Mouse (Mus musculus) small intestine, adult 2 months (tissue): ENCODE data around the gene Prnp. TPM values are rescaled to one million over a fixed set of nuclear protein-coding genes. Genes with fewer than 3 reads are reported as not detected.

Experiments
- H3K27ac ChIP-seq: fragments of 200-500 bp; 2 replicates; pipeline ENCODE4 v1.5.1; 2012; ENCODE audit warnings: low read depth, low read length, control low read depth, inconsistent platforms; ENCODE audit not compliant: insufficient read depth
- H3K27me3 ChIP-seq: fragments of 200-500 bp; 2 replicates; pipeline ENCODE4 v1.6.1; 2012; ENCODE audit warnings: mild to moderate bottlenecking, moderate library complexity, low read length, inconsistent platforms; ENCODE audit not compliant: control insufficient read depth, insufficient read depth
- H3K36me3 ChIP-seq: fragments of 200-500 bp; 2 replicates; pipeline ENCODE4 v1.6.1; 2012; ENCODE audit warnings: mild to moderate bottlenecking, low read length, control low read depth, inconsistent platforms; ENCODE audit not compliant: control insufficient read depth, insufficient read depth
- H3K4me1 ChIP-seq: fragments of 200-500 bp; 2 replicates; pipeline ENCODE4 v1.6.1; 2012; ENCODE audit warnings: low read length, inconsistent platforms, mixed read lengths; ENCODE audit not compliant: control insufficient read depth, insufficient read depth, insufficient read length
- H3K4me3 ChIP-seq: fragments of 200-500 bp; 2 replicates; pipeline ENCODE4 v1.5.1; 2012; ENCODE audit warnings: low read depth, mild to moderate bottlenecking, control low read depth, inconsistent platforms, low read length, moderate library complexity
- CTCF ChIP-seq: fragments of 200-500 bp; IDR thresholded peaks from 2 replicates; pipeline ENCODE4 v1.5.1; 2012; ENCODE audit warnings: low read depth, mild to moderate bottlenecking, control low read depth, inconsistent platforms, low read length, moderate library complexity, mixed read lengths; ENCODE audit not compliant: insufficient replicate concordance, insufficient read length; ENCODE audit errors: extremely low read depth
- POLR2A ChIP-seq: fragments of 200-500 bp; IDR thresholded peaks from 2 replicates; pipeline ENCODE4 v1.6.1; 2012; ENCODE audit warnings: low read depth, mild to moderate bottlenecking, control low read depth, inconsistent platforms, low read length, moderate library complexity
- WGBS: fragments of 180-500 bp; shearing (Covaris S2); methylation state at CpG from one replicate; pipeline ENCODE4 v1.1.7; 2018; 5-methylcytosine and 5-hydroxymethylcytosine counted together
- polyA plus RNA-seq: library from polyadenylated mRNA; depleted of rRNA; stranded (reverse); fragments of >200 nt; gene quantifications from 2 replicates; pipeline ENCODE4 v1.2.3, GENCODE M21; 2012

The Prnp gene
- polyA plus RNA-seq, 1 experiment = 13.5 TPM

DNA sequence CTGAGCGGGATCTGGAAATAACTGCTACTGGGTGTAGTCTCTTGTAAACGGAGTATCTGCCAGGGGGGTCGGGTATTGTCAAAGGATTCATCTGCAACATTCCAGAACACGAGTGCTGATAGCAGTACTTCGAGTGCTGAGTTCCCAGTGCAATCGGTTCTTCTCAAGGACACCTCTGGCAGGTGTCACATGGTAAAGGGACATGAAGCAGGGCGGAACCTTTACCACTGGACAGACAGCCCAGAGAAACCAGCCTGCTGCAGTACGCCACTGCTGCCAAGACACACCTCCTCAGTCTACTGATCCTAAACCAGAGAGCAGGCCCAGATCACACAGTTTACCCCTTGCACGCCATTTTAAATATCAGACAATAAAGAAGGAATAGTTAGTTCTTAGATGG is 45.1 kb downstream of the Prnp start:
- H3K36me3 ChIP-seq = no peaks in the 10 kb centered on the region
- peaks cover 9% of the 10 kb centered on the region; the same call in 1 of the 2 replicates for H3K4me1 ChIP-seq
- no peak overlapping the region for H3K27ac ChIP-seq
- TF ChIP-seq POLR2A (no peak), CTCF (no peak)
- 31% methylated on average over 9 of the region's 9 CpGs for WGBS
- peaks cover 7% of the 10 kb centered on the region; the same call in 1 of the 2 replicates for H3K27me3 ChIP-seq
- no peak overlapping the region for H3K4me3 ChIP-seq

DNA sequence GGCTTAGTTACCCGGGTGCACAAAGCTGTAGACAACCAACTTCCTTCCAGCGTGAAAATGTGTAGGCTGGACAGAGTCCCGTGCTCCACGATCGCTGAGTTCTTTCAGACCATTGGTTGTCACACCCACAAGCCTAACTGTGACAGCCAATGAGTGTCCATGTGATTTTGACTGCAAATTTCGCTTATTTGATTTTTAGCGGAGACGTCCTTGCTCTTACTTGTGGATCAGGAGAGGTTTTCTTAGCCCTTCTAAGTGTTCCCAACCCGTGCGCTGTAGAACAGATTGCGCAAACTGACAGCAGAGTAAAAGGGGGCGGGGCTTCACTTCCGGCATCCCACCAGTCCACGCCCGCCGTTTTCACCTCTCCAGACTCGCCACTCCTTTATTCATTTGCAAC is 45.5 kb downstream of the Prnp start:
- H3K36me3 ChIP-seq = no peaks in the 10 kb centered on the region
- H3K4me1 ChIP-seq = peaks cover 9% of the 10 kb centered on the region; the same call in 1 of the 2 replicates
- WGBS = 3% methylated on average over 17 of the region's 17 CpGs
- peaks cover 7% of the 10 kb centered on the region; the same call in 1 of the 2 replicates for H3K27me3 ChIP-seq
- H3K4me3 ChIP-seq = peak overlapping the region; percentile 15
- TF ChIP-seq POLR2A (no peak), CTCF (no peak)
- no peak overlapping the region for H3K27ac ChIP-seq

DNA sequence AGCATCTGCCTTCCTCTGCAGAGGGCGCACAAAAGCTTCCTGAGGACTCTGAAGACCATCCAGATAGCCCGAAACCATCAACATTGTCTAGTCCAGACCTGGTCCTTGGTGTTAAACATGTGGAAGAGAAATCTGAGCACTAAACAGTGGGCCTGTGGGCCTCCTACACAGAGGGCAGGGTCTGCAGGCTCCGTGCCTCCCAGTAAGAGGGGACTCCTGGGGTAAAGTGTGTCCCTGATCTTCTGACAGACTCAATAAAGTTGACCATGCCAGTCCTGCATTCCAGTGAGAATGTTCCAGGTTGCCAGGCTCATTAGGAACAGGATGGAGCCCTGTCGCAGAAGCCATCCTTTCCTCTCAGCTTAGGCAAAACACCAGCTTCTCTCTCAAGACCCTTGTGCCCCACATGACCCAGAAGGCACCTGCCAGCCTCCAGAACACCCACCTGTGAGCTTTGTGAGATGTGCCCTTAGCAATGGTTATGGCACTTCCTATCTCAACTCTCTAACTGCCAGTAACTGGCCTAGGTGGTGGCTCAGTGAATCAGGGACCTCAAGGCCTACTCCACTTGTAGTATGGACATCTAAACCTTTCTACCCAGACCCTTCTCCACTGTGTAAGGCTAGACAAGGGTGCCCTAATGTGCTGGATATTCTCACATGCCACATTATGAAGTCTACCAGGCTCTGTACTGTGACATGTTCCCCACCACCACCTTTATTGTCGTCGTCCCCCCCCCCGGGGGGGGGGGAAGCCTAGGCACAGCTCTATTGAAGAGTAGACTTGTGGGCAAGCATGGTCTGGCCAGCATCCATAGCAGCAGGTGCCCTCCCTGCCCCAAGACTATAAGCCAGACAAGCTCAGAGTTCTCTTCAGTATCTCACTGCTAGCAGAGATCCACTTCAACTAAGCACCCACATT is 46.9 kb downstream of the Prnp start:
- Histone ChIP-seq H3K4me1 (peaks cover 9% of the 10 kb centered on the region; the same call in 1 of the 2 replicates), H3K27ac (no peak overlapping the region), H3K4me3 (no peak overlapping the region), H3K27me3 (peaks cover 7% of the 10 kb centered on the region; the same call in 1 of the 2 replicates), H3K36me3 (no peaks in the 10 kb centered on the region)
- TF ChIP-seq CTCF (no peak), POLR2A (no peak)
- WGBS = 84% methylated on average over 7 of the region's 7 CpGs

DNA sequence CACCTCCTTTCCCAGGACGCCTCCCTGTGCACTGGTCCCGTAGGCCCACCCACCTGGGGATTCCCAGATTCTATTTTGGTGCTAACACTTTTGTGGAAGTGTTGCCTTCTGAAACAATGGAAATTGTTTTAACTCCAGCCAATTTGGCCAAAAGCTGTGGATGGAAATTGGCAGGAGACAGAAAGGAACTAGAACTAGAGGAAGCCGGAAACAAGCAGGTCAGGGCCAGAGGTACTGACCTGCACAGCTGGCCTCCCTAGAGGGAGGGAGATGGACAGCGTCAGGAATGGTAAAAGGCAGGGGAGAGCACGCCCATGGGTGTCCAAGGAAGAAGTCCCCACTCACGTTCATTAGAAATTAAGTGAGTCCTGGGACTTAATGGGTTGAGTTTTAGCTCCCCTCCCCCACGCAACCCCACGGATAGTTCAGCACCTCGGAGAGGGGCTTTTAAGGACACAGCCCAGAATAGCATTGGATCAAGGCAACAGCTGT is 48.0 kb downstream of the Prnp start:
- H3K36me3 ChIP-seq = no peaks in the 10 kb centered on the region
- WGBS = 53% methylated on average over 9 of the region's 9 CpGs
- H3K4me3 ChIP-seq = no peak overlapping the region
- H3K27ac ChIP-seq = no peak overlapping the region
- H3K27me3 ChIP-seq = peaks cover 7% of the 10 kb centered on the region; the same call in 1 of the 2 replicates
- H3K4me1 ChIP-seq = peaks cover 9% of the 10 kb centered on the region; the same call in 1 of the 2 replicates
- TF ChIP-seq POLR2A = no peak

DNA sequence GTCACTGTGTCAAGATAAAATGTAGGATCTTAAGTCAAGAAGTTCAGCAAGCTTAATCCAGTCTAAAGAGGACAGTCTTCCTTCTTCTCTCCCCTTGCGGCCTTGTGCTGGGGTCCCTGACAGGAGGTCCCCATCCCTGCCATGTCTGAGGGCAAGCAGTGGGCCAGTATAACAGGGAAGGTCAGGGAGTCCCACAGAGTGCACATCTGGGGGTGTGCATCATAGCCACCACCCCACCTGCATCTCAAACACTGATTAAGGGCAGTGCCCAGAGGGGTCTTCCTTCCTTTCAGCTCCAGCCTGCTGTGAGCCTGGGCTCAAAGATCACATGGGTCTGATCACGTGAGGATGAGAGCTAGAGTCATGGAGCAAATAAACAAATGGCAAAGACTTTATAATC is 51.9 kb downstream of the Prnp start:
- Histone ChIP-seq H3K36me3 (no peaks in the 10 kb centered on the region), H3K4me1 (no peaks in the 10 kb centered on the region), H3K4me3 (no peak overlapping the region), H3K27ac (no peak overlapping the region), H3K27me3 (no peaks in the 10 kb centered on the region)
- WGBS = 51% methylated on average over 2 of the region's 2 CpGs
- TF ChIP-seq CTCF = no peak
- no peak for TF ChIP-seq POLR2A

DNA sequence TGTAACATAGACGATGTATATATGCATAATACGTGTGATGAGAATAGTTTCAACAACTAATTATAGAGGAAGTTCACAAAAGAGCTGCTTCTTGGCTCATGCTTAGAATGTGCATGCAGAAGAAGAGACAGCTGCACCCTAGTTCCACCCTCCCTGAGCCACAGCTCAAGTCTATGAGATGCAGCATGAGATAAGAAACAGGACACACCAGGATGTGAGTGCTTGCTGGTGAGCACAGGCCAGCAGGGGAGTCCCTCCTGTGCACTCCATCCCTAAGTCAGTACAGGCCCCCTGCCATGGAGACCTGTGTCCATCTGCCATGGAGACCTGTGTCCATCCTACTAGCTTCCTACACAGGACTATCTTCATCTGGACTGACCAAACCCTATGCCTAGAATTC is 60.9 kb downstream of the Prnp start:
- Histone ChIP-seq H3K27me3 (no peaks in the 10 kb centered on the region), H3K36me3 (no peaks in the 10 kb centered on the region), H3K4me1 (no peaks in the 10 kb centered on the region), H3K27ac (no peak overlapping the region), H3K4me3 (no peak overlapping the region)
- WGBS = 86% methylated on average over 2 of the region's 2 CpGs
- TF ChIP-seq CTCF (no peak), POLR2A (no peak)

DNA sequence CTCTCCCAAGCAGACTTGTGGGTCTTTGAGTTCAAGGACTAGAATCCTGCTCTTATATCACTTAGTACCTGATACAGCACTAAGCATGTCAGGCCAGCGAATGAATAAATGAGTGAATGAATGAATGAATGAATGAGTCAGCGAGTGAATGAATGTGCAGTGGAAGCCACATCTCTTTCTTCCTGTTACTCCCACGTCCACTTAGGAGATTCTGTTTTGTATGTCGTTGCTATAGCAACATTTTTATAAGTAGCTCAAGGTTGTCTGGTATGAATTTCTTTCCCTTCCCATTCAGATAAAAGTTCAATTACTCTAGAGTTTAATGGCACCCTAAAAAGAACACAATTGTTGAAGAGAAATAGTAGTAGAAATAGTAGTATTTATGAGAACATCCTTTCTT is 61.4 kb downstream of the Prnp start:
- Histone ChIP-seq H3K4me3 (no peak overlapping the region), H3K27me3 (no peaks in the 10 kb centered on the region), H3K27ac (no peak overlapping the region), H3K4me1 (no peaks in the 10 kb centered on the region), H3K36me3 (no peaks in the 10 kb centered on the region)
- 55% methylated on average over 4 of the region's 4 CpGs for whole genome bisulfite sequencing
- TF ChIP-seq CTCF (no peak), POLR2A (no peak)
